Mouse (Mus musculus): ENCODE data around the gene Fbxw22.
"Not testable (repeated sequence)": the region's sequence is repeated elsewhere in the genome, so short reads cannot be mapped to it uniquely, and the experiment has no call there.

Fbxw22 gene

DNA sequence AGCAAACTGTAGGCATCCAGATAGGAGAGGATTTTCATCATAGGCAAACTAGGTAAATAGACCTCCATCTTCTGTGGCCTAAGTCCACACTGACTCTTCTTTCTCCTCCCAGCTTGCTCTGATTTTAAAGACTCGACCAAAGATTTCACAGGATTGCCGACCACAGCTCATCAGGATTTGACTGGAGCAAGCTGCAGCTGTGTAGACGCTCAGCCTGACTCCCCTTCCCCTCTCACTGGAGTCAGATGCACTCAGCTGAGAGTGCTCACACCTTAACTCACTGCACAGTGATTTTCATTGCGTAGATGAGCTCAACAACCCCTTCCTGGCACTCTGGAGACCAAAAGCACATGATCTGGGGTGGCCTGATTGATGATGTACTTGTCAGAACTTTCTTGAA is at the start of gene Fbxw22:
Gene Fbxw22 (minus strand): TSS at position 101 of the 400 bp plus-strand sequence.
- not testable (repeated sequence) for DNase-seq

DNA sequence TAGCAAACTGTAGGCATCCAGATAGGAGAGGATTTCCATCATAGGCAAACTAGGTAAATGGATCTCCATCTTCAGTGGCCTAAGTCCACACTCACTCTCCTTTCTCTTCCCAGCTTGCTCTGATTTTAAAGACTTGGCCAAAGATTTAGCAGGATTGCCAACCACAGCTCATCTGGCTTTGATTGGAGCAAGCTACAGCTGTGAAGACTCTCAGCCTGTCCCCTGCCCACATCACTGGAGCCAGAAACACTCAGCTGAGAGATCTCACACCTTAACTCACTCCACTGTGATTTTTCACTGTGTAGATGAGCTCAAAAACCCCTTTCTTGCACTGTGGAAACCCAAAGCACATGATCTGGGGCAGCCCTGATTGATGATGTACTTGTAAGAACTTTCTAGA is 44.9 kb upstream of the Fbxw22 start, which contains the start of gene Fbxw16:
Gene Fbxw16 (minus strand): TSS at position 101 of the 400 bp plus-strand sequence.
- DNase-seq: no peak

DNA sequence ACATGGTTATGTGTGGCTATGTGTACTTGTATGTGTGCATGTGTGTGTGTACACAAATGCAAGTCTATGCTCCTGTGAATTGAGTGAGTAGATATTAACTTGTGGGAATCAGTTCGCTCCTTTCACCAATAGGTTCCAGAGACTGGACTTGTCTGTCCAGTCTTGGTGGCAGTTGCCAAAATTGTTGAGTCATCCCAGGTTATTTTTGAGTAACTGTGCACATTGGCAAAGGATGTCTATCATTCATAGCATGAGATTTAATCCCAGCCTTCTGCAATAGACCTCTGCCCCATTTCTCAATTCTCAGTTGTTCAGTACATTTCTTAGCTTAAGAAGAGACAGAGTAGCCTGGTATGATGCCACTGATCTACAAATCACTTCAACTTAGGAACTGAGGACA is 28.9 kb upstream of the Fbxw22 start:
- no peak for DNase-seq

DNA sequence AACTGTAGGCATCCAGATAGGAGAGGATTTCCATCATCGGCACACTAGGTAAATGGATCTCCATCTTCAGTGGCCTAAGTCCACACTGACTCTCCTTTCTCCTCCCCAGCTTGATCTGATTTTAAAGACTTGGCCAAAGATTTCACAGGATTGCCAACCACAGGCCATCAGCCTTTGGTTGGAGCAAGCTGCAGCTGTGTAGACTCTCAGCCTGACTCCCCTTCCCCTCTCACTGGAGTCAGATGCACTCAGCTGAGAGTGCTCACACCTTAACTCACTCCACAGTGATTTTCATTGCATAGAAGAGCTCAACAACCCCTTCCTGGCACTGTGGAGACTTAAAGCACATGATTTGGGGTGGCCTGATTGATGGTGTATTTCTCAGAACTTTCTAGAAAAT is 64.5 kb downstream of the Fbxw22 start, which contains the start of gene Fbxw28:
Gene Fbxw28 (minus strand): TSS at position 101 of the 400 bp plus-strand sequence.
- DNase-seq: not testable (repeated sequence)
